Comparison of ENCODE assay signal across 8 mouse cellular contexts in genomic region chr5:125136996-125137671, GRCm38 (mm10). TPM values are rescaled to one million over a fixed set of nuclear protein-coding genes. Genes with fewer than 3 reads are reported as not detected.
DNase-seq lines count a peak whose midpoint lies in the region; ATAC-seq and TF ChIP-seq lines count a peak whose summit lies in the region.
"Had no signal": no experiment of that assay in that cellular context is flagged by ENCODE, and none has a peak within 500 bp of the region (broad histone marks: within the 10 kb centered on the region; RNA-seq: fewer than 3 reads in every experiment).

No protein-coding gene starts in this region.

- TF ChIP-seq CTCF in liver, adult 2 months (IDR thresholded peaks at IDR 0.05; ENCODE audit: low read depth, low read length) = no peak

- H3K9ac ChIP-seq in heart, embryonic 11.5 days (ENCODE audit: low read depth, low read length) = 0 out of 2 replicates have a peak overlapping the region, but pooled peaks have one; percentile 17
- no peak overlapping the region for H3K9ac ChIP-seq in liver, adult 2 months (ENCODE audit: low read depth, low read length)
- H3K9ac ChIP-seq in neural tube, embryonic 13.5 days = peak overlapping the region; percentile 54

- H3K79me2 ChIP-seq in liver, adult 2 months (ENCODE audit: control insufficient read depth, insufficient read depth, low read length) = peaks cover 68% of the 10 kb centered on the region

- H3K27me3 ChIP-seq in heart, embryonic 11.5 days (ENCODE audit: control insufficient read depth, insufficient read depth, low read length) = no peaks in the 10 kb centered on the region
- H3K27me3 ChIP-seq in liver, adult 2 months (ENCODE audit: control insufficient read depth, insufficient read depth, low read length) = no peaks in the 10 kb centered on the region
- no peaks in the 10 kb centered on the region for H3K27me3 ChIP-seq in neural tube, embryonic 13.5 days

- H3K36me3 ChIP-seq in heart, embryonic 11.5 days (ENCODE audit: control insufficient read depth, insufficient read depth, low read length) = no peaks in the 10 kb centered on the region
- H3K36me3 ChIP-seq in liver, adult 2 months (ENCODE audit: control insufficient read depth, insufficient read depth, low read length) = no peaks in the 10 kb centered on the region
- no peaks in the 10 kb centered on the region for H3K36me3 ChIP-seq in neural tube, embryonic 13.5 days

- no peak overlapping the region for H3K4me2 ChIP-seq in heart, embryonic 11.5 days
- H3K4me2 ChIP-seq in neural tube, embryonic 13.5 days = 0 out of 2 replicates have a peak overlapping the region, but pooled peaks have one; percentile 3

- DNase-seq in 416B (ENCODE audit: low read depth) (peak; percentile 63), ES-CJ7 (ENCODE audit: low read depth, low spot score) (peak; percentile 81), MN1 (ENCODE audit: low spot score) (no peak)
- DNase-seq in liver, adult 2 months (ENCODE audit: extremely low read depth, low read depth, low spot score) = peak; percentile 80
- no peak for DNase-seq in gastrocnemius, postnatal 25 days

- ATAC-seq in heart, embryonic 11.5 days (replicated peaks; ENCODE audit: insufficient number of reproducible peaks, low FRiP score, low TSS enrichment) = no peak
- ATAC-seq in neural tube, embryonic 13.5 days (ENCODE audit: low read depth) = no peak

- no peak for TF ChIP-seq POLR2A in liver, adult 2 months (IDR thresholded peaks at IDR 0.05; ENCODE audit: extremely low read depth, insufficient read depth, low read length)

- no peaks in the 10 kb centered on the region for H3K9me3 ChIP-seq in heart, embryonic 11.5 days (replicated peaks; ENCODE audit: control insufficient read depth, low read length)
- H3K9me3 ChIP-seq in neural tube, embryonic 13.5 days = no peaks in the 10 kb centered on the region

- 0 out of 2 replicates have a peak overlapping the region, but pooled peaks have one; percentile 3 for H3K27ac ChIP-seq in heart, embryonic 11.5 days (ENCODE audit: low read depth, low read length)
- H3K27ac ChIP-seq in liver, adult 2 months (replicated peaks; ENCODE audit: insufficient read depth, low read depth, low read length) = no peak overlapping the region
- H3K27ac ChIP-seq in neural tube, embryonic 13.5 days (replicated peaks) = peak overlapping the region; percentile 62

- 44% methylated on average over 14 of the region's 14 CpGs for WGBS in heart, embryonic 11.5 days (ENCODE audit: insufficient replicate concordance)
- WGBS in liver, adult 2 months = 29% methylated on average over 14 of the region's 14 CpGs
- WGBS in neural tube, embryonic 13.5 days = 54% methylated on average over 14 of the region's 14 CpGs

- H3K4me3 ChIP-seq in heart, embryonic 11.5 days (ENCODE audit: low read depth, low read length) = no peak overlapping the region
- no peak overlapping the region for H3K4me3 ChIP-seq in liver, adult 2 months (ENCODE audit: insufficient read depth, low read depth, low read length)
- no peak overlapping the region for H3K4me3 ChIP-seq in neural tube, embryonic 13.5 days
- H3K4me3 ChIP-seq: erythroblast, embryonic 14.5 days had no signal

- peaks cover 83% of the 10 kb centered on the region for H3K4me1 ChIP-seq in heart, embryonic 11.5 days (ENCODE audit: control insufficient read depth, insufficient read depth, low read length)
- H3K4me1 ChIP-seq in liver, adult 2 months (ENCODE audit: control insufficient read depth, insufficient read depth, low read length) = peaks cover 46% of the 10 kb centered on the region
- peaks cover 100% of the 10 kb centered on the region for H3K4me1 ChIP-seq in neural tube, embryonic 13.5 days (replicated peaks)

RNA-seq across cellular contexts. Expression of gene Ncor2, which starts 41.9 kb away (rescaled TPM):
- 14.3 and 18.8 TPM in 2 replicates for polyA plus RNA-seq in heart, embryonic 11.5 days (2014; fragmentation: Nextera tagmentation; extraction: Ambion mirVana)
- total RNA-seq in liver, adult 2 months (2014; rRNA removed) = 7.1 and 9.4 TPM in 2 replicates
- 15.0 and 17.0 TPM in 2 replicates for polyA plus RNA-seq in liver, adult 2 months (2012; rRNA removed)
- polyA plus RNA-seq in neural tube, embryonic 13.5 days (2015; fragmentation: Nextera tagmentation; extraction: Ambion mirVana) = 29.2 and 30.4 TPM in 2 replicates
- 100 to 1,000 TPM in 1 of 2 experiments, 10 to 100 TPM in 1; 92.7 to 108 TPM for total RNA-seq in gastrocnemius, postnatal 25 days (2021)

Comparison
In these comparisons a context has a peak if more than half of its experiments do, and no peak if none do; other contexts are left out.
1. DNase-seq: peak in 416B (single experiment), ES-CJ7 (single experiment) and liver, adult 2 months (single experiment); none in MN1 (single experiment) and gastrocnemius, postnatal 25 days (single experiment).